Mouse (Mus musculus) myocyte (in vitro differentiated cells): ENCODE results near the gene Esrrb.

Experiments
- CEBPB ChIP-seq: IDR thresholded peaks from 2 replicates; pipeline ENCODE4 v1.6.1; 2011; ENCODE audit warnings: mild to moderate bottlenecking, moderate library complexity; ENCODE audit not compliant: poor library complexity, insufficient read depth, severe bottlenecking
- E2F4 ChIP-seq: IDR thresholded peaks from one replicate; pipeline ENCODE4 v1.6.1; 2011; ENCODE audit warnings: mild to moderate bottlenecking, control low read depth, moderate library complexity; ENCODE audit not compliant: insufficient read depth
- MAX ChIP-seq: IDR thresholded peaks from one replicate; pipeline ENCODE4 v1.6.1; 2011; ENCODE audit warnings: low read depth, mild to moderate bottlenecking, control low read depth
- POLR2A ChIP-seq: IDR thresholded peaks from one replicate; pipeline ENCODE4 v1.6.1; 2011; ENCODE audit warnings: low read depth, mild to moderate bottlenecking, control low read depth, moderate library complexity; ENCODE audit not compliant: insufficient read length
- POLR2AphosphoS2 ChIP-seq: IDR thresholded peaks from one replicate; pipeline ENCODE4 v1.6.1; 2011; ENCODE audit warnings: low read depth, control low read depth; ENCODE audit not compliant: insufficient read length
- REST ChIP-seq: IDR thresholded peaks from one replicate; pipeline ENCODE4 v1.6.1; 2011; ENCODE audit warnings: mild to moderate bottlenecking, control low read depth, moderate library complexity; ENCODE audit not compliant: insufficient read depth, insufficient read length
- SRF ChIP-seq: IDR thresholded peaks from one replicate; pipeline ENCODE4 v1.6.1; 2011; ENCODE audit warnings: low read depth; ENCODE audit not compliant: control insufficient read depth, insufficient read length
- USF1 ChIP-seq: IDR thresholded peaks from one replicate; pipeline ENCODE4 v1.6.1; 2011; ENCODE audit warnings: low read depth, mild to moderate bottlenecking, control low read depth, moderate library complexity

- TF ChIP-seq E2F4 (no peak), POLR2AphosphoS2 (no peak), MAX (no peak), POLR2A (no peak), SRF (no peak), REST (no peak), CEBPB (no peak), USF1 (no peak)
These were observed 178.6 kb downstream of the Esrrb start for GRCm38 (mm10) chr12:86539511-86539910.
